13 mouse cellular contexts compared by ENCODE assay signal in genomic region chr11:68531941-68532535, GRCm38 (mm10). TPM values are rescaled to one million over a fixed set of nuclear protein-coding genes. Genes with fewer than 3 reads are reported as not detected.
"Had no signal": no experiment of that assay in that cellular context is flagged by ENCODE, and none has a peak within 500 bp of the region (broad histone marks: within the 10 kb centered on the region; RNA-seq: fewer than 3 reads in every experiment).

No protein-coding gene starts in this region.

- H3K4me1 ChIP-seq: limb, embryonic 13.5 days; liver, embryonic 12.5 days had no signal

- H3K9ac ChIP-seq: limb, embryonic 13.5 days; liver, embryonic 12.5 days; lung, embryonic 14.5 days had no signal

- H3K4me3 ChIP-seq: limb, embryonic 13.5 days; liver, embryonic 12.5 days; midbrain, embryonic 10.5 days had no signal

- H3K4me2 ChIP-seq: limb, embryonic 13.5 days; liver, embryonic 12.5 days; lung, embryonic 14.5 days had no signal

- ATAC-seq: liver, embryonic 12.5 days; midbrain, embryonic 16.5 days had no signal

- DNase-seq: kidney, adult 11 months had no signal

- H3K27ac ChIP-seq: kidney, postnatal 0 days; limb, embryonic 13.5 days; liver, embryonic 12.5 days; midbrain, embryonic 10.5 days had no signal

- H3K36me3 ChIP-seq: limb, embryonic 13.5 days; liver, embryonic 12.5 days; midbrain, embryonic 10.5 days had no signal

- H3K9me3 ChIP-seq: limb, embryonic 13.5 days; liver, embryonic 12.5 days; midbrain, embryonic 10.5 days had no signal

RNA-seq across cellular contexts. Expression of gene Mfsd6l, which starts 23.9 kb away (rescaled TPM):
- total RNA-seq: layer of hippocampus, adult 18-20 months; layer of hippocampus, postnatal 36 days; left cerebral cortex, postnatal 10 days had no signal
- polyA plus RNA-seq: liver, embryonic 12.5 days; midbrain, embryonic 10.5 days; neural tube, embryonic 14.5 days had no signal

RNA-seq across cellular contexts. Expression of gene Ccdc42, which starts 54.8 kb away (rescaled TPM):
- total RNA-seq: megakaryocyte, adult 5-6 weeks had no signal
- polyA plus RNA-seq: liver, embryonic 16.5 days; neural tube, embryonic 14.5 days had no signal
